In the genomic region with DNA sequence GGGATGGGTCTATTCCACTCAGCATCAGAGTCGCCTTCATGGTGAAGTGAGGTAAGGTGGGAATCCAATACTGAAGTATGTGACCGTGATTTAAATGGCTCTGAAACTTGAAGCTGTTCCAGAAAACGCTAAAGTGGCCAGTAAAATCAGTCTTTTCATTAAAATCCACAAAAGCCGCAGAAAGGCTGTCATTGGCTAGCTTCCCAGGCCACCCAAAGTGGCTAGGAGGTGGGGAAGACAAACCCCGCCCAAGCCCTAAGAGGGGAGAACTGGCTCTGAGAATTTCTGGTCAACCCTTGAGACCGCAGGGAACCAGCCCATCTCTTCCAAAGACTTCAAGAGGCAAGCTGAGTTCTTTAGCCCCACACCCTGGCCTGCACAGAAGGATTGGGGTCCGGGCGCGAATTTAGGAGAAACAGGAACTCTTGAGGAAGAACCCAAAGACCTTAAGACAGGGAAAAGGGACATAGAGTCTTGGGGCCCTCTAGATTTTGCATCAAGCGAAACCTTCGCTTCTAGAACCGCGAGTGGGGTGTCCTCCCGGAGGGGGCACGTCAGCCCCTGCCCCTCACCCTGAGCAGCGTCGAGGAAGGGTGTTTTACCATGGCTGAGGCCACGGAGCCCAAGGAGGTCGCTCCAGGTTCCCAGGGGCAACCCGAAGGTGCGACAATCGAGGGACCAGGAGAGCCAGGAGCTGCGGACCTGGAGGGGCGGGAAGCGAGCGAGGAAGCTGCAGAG, we compare ENCODE assay signal across 10 mouse cellular contexts. TPM values are rescaled to one million over a fixed set of nuclear protein-coding genes. Genes with fewer than 3 reads are reported as not detected.
DNase-seq lines count a peak whose midpoint lies in the region; ATAC-seq and TF ChIP-seq lines count a peak whose summit lies in the region.
"Had no signal": no experiment of that assay in that cellular context is flagged by ENCODE, and none has a peak within 500 bp of the region (broad histone marks: within the 10 kb centered on the region; RNA-seq: fewer than 3 reads in every experiment).

No protein-coding gene starts in this region.

- DNase-seq in heart, postnatal 0 days (ENCODE audit: low spot score), result no peak
- no peak for DNase-seq in heart, postnatal 25 days (ENCODE audit: low spot score)
- no peak for DNase-seq in intestine, embryonic 14.5 days (ENCODE audit: low spot score)
- DNase-seq in thymus, adult 2 months, result no peak
- no peak for DNase-seq in retina, embryonic 14.5 days (ENCODE audit: low spot score)

- TF ChIP-seq POLR2A in cortical plate, adult 2 months (IDR thresholded peaks at IDR 0.05; ENCODE audit: extremely low read depth, insufficient read depth, low read length), result no peak
- TF ChIP-seq POLR2A in thymus, adult 2 months (IDR thresholded peaks at IDR 0.05; ENCODE audit: control insufficient read depth, extremely low read depth, insufficient read depth, low read length, poor library complexity), result no peak

- peak overlapping the region; percentile 71 for H3K4me2 ChIP-seq in heart, postnatal 0 days (ENCODE audit: low read depth, low read length)
- peak overlapping the region; percentile 87 for H3K4me2 ChIP-seq in intestine, embryonic 14.5 days (ENCODE audit: low read length)
- H3K4me2 ChIP-seq in midbrain, embryonic 15.5 days, result peak overlapping the region; percentile 90

- no peak for ATAC-seq in heart, postnatal 0 days (ENCODE audit: insufficient read depth, low read depth)
- ATAC-seq in intestine, embryonic 14.5 days (replicated peaks; ENCODE audit: low FRiP score, low TSS enrichment, low read depth), result no peak; the same call in 1 of the 2 replicates
- no peak for ATAC-seq in midbrain, embryonic 15.5 days (replicated peaks)
- no peak for ATAC-seq in monocyte, adult 5-6 weeks (replicated peaks; ENCODE audit: insufficient number of reproducible peaks, low FRiP score, low TSS enrichment, poor library complexity, severe bottlenecking)

- 15% methylated on average over 26 of the region's 26 CpGs for WGBS in heart, postnatal 0 days
- WGBS in intestine, embryonic 14.5 days, result 10% methylated on average over 26 of the region's 26 CpGs
- WGBS in midbrain, embryonic 15.5 days, result 9% methylated on average over 26 of the region's 26 CpGs
- WGBS in thymus, adult 2 months, result 12% methylated on average over 26 of the region's 26 CpGs

- TF ChIP-seq CTCF in heart, postnatal 0 days (IDR thresholded peaks at IDR 0.05; ENCODE audit: low read depth), result no peak
- no peak for TF ChIP-seq CTCF in cortical plate, adult 2 months (IDR thresholded peaks at IDR 0.05; ENCODE audit: extremely low read depth, insufficient read depth, low read length)
- TF ChIP-seq CTCF in thymus, adult 2 months (IDR thresholded peaks at IDR 0.05; ENCODE audit: borderline replicate concordance, control insufficient read depth, extremely low read depth, insufficient read depth, low read length, poor library complexity), result no peak

- intact Hi-C loops in heart, postnatal 25 days (cut with DNase I), result no loop called here

- TF ChIP-seq EP300 in heart, postnatal 0 days (IDR thresholded peaks at IDR 0.05; ENCODE audit: low read depth), result no peak

- no peaks in the 10 kb centered on the region for H3K36me3 ChIP-seq in heart, postnatal 0 days (replicated peaks; ENCODE audit: control insufficient read depth, insufficient read depth, low read length)
- H3K36me3 ChIP-seq in intestine, embryonic 14.5 days (ENCODE audit: control insufficient read depth, insufficient read depth, low read length), result no peaks in the 10 kb centered on the region
- H3K36me3 ChIP-seq in midbrain, embryonic 15.5 days (replicated peaks), result no peaks in the 10 kb centered on the region
- no peaks in the 10 kb centered on the region for H3K36me3 ChIP-seq in thymus, adult 2 months (ENCODE audit: control insufficient read depth, insufficient read depth, low read length)
- H3K36me3 ChIP-seq: G1E had no signal

- no peak overlapping the region for H3K27ac ChIP-seq in heart, postnatal 0 days (ENCODE audit: low read depth)
- no peak overlapping the region for H3K27ac ChIP-seq in cortical plate, adult 2 months (ENCODE audit: insufficient read depth, low read length)
- H3K27ac ChIP-seq in intestine, embryonic 14.5 days (ENCODE audit: low read depth), result peak overlapping the region; percentile 64; the same call in 1 of the 2 replicates
- H3K27ac ChIP-seq in midbrain, embryonic 15.5 days, result no peak overlapping the region
- no peak overlapping the region for H3K27ac ChIP-seq in thymus, adult 2 months (ENCODE audit: control insufficient read depth, insufficient read depth, low read length)

- no peaks in the 10 kb centered on the region for H3K9me3 ChIP-seq in heart, postnatal 0 days (replicated peaks; ENCODE audit: control insufficient read depth, low read length)
- no peaks in the 10 kb centered on the region for H3K9me3 ChIP-seq in intestine, embryonic 14.5 days (ENCODE audit: control insufficient read depth, low read length)
- no peaks in the 10 kb centered on the region for H3K9me3 ChIP-seq in midbrain, embryonic 15.5 days

- H3K4me1 ChIP-seq in heart, postnatal 0 days (ENCODE audit: control insufficient read depth, insufficient read depth), result peaks cover 14% of the 10 kb centered on the region; the same call in 1 of the 2 replicates
- H3K4me1 ChIP-seq in cortical plate, adult 2 months (ENCODE audit: control insufficient read depth, insufficient read depth, low read length), result no peaks in the 10 kb centered on the region
- peaks cover 9% of the 10 kb centered on the region for H3K4me1 ChIP-seq in intestine, embryonic 14.5 days (replicated peaks; ENCODE audit: control insufficient read depth, insufficient read depth, low read length)
- H3K4me1 ChIP-seq in midbrain, embryonic 15.5 days, result peaks cover 13% of the 10 kb centered on the region
- H3K4me1 ChIP-seq in thymus, adult 2 months (replicated peaks; ENCODE audit: control insufficient read depth, insufficient read depth, low read length), result no peaks in the 10 kb centered on the region

- H3K4me3 ChIP-seq in heart, postnatal 0 days (ENCODE audit: low read depth, low read length), result peak overlapping the region; percentile 53
- H3K4me3 ChIP-seq in cortical plate, adult 2 months (ENCODE audit: insufficient read depth, low read length), result peak overlapping the region; percentile 35; the same call in 1 of the 2 replicates
- H3K4me3 ChIP-seq in intestine, embryonic 14.5 days (ENCODE audit: low read depth, low read length), result peak overlapping the region; percentile 44
- peak overlapping the region; percentile 48 for H3K4me3 ChIP-seq in midbrain, embryonic 15.5 days
- H3K4me3 ChIP-seq in thymus, adult 2 months (ENCODE audit: control insufficient read depth, insufficient read depth, low read length), result no peak overlapping the region

- peaks cover 43% of the 10 kb centered on the region for H3K27me3 ChIP-seq in heart, postnatal 0 days (ENCODE audit: control insufficient read depth, insufficient read depth, low read length)
- peaks cover 33% of the 10 kb centered on the region for H3K27me3 ChIP-seq in intestine, embryonic 14.5 days (replicated peaks; ENCODE audit: control insufficient read depth, insufficient read depth, low read length)
- peaks cover 35% of the 10 kb centered on the region for H3K27me3 ChIP-seq in midbrain, embryonic 15.5 days (replicated peaks)
- peaks cover 7% of the 10 kb centered on the region; the same call in 1 of the 2 replicates for H3K27me3 ChIP-seq in thymus, adult 2 months (ENCODE audit: control insufficient read depth, insufficient read depth, low read length)

- H3K9ac ChIP-seq in heart, postnatal 0 days (replicated peaks; ENCODE audit: low read depth, low read length), result peak overlapping the region; percentile 43
- peak overlapping the region; percentile 50 for H3K9ac ChIP-seq in intestine, embryonic 14.5 days (ENCODE audit: low read length)
- H3K9ac ChIP-seq in midbrain, embryonic 15.5 days, result peak overlapping the region; percentile 47

RNA-seq across cellular contexts. Expression of gene Clic6, which starts 12.5 kb away (rescaled TPM):
- total RNA-seq in heart, postnatal 0 days (2014; rRNA removed; ENCODE audit: low replicate concordance), result 0.38 and 3.6 TPM in 2 replicates
- polyA plus RNA-seq in heart, postnatal 0 days (2015; fragmentation: Nextera tagmentation; extraction: Ambion mirVana), result 1.1 and 1.7 TPM in 2 replicates
- total RNA-seq in heart, postnatal 25 days (2021), result under 1 TPM; 0.11 to 0.21 TPM
- polyA plus RNA-seq in cortical plate, adult 2 months (2012; rRNA removed), result 0.38 and 1.5 TPM in 2 replicates
- polyA plus RNA-seq in intestine, embryonic 14.5 days (2014; fragmentation: Nextera tagmentation; extraction: Ambion mirVana), result 26.7 and 29.9 TPM in 2 replicates
- polyA plus RNA-seq in midbrain, embryonic 15.5 days (2015; fragmentation: Nextera tagmentation; extraction: Ambion mirVana), result 3.2 and 3.7 TPM in 2 replicates
- polyA plus RNA-seq in thymus, adult 2 months (2012; rRNA removed), result 0.09 and 0.22 TPM in 2 replicates
- not detected in 3 replicates for total RNA-seq in monocyte, adult 5-6 weeks (2017)
- polyA plus RNA-seq: erythroblast, embryonic 14.5 days had no signal

RNA-seq across cellular contexts. Expression of gene Rcan1, which starts 27.4 kb away (rescaled TPM):
- total RNA-seq in heart, postnatal 0 days (2014; rRNA removed; ENCODE audit: low replicate concordance), result 83.7 and 94.7 TPM in 2 replicates
- polyA plus RNA-seq in heart, postnatal 0 days (2015; fragmentation: Nextera tagmentation; extraction: Ambion mirVana), result 52.8 and 64.6 TPM in 2 replicates
- 10 to 100 TPM; 48.8 to 97.8 TPM for total RNA-seq in heart, postnatal 25 days (2021)
- 50.0 and 50.9 TPM in 2 replicates for polyA plus RNA-seq in cortical plate, adult 2 months (2012; rRNA removed)
- polyA plus RNA-seq in intestine, embryonic 14.5 days (2014; fragmentation: Nextera tagmentation; extraction: Ambion mirVana), result 24.2 and 25.3 TPM in 2 replicates
- polyA plus RNA-seq in midbrain, embryonic 15.5 days (2015; fragmentation: Nextera tagmentation; extraction: Ambion mirVana), result 82.1 and 82.9 TPM in 2 replicates
- 10.7 and 13.8 TPM in 2 replicates for polyA plus RNA-seq in thymus, adult 2 months (2012; rRNA removed)
- total RNA-seq in monocyte, adult 5-6 weeks (2017), result 16.3 to 27.2 TPM (median 16.8 TPM) in 3 replicates
